Mouse (Mus musculus) heart, postnatal 4 days (tissue): ENCODE measurements around the gene Ogfod1. TPM values are rescaled to one million over a fixed set of nuclear protein-coding genes. Genes with fewer than 3 reads are reported as not detected.

ENCODE experiments used
- DNase-seq: peaks from one replicate; pipeline ENCODE4 v3.0.0; 2021
- total RNA-seq, 2 experiments: library from RNA; stranded (reverse); gene quantifications; 2 replicates each; pipeline ENCODE4 v1.2.3; 2021

Ogfod1 gene
- total RNA-seq, 2 experiments from 2014 or later: 18.1 to 20.4 TPM

DNA sequence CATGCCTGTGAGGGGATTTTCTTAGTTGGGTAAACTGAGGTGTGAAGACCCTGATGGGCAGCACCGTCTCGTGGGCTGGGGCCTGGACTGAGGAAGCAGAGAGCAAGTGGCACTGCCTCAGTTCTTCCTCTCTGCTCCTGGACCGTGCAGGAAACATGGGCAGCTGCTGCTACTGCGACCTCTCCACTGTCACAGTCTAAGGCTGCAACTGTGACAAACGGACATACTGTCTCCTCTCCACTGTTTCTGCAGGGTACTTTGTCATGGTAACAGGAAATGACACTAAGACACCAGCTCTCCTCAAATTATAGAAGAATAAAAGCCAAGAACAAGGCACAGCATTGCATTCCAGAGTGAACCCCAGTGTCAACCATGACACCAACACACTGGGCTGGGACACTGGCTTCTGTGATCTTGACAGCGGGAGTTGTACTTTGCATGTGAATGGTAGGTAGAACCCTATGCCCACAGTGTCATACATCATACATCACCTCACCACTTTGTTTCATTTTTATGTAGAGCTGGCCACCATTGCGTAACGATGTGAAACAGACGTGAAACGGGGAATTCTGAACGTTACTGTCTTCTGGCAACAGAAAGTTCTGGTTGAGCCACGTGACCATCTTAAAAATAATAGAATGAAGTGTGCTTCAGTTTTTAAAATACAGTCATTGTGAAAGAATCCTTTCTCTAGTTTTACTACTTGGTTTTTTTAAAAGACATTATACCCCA, 39.6 kb downstream of the Ogfod1 start:
- DNase-seq: no peak

DNA sequence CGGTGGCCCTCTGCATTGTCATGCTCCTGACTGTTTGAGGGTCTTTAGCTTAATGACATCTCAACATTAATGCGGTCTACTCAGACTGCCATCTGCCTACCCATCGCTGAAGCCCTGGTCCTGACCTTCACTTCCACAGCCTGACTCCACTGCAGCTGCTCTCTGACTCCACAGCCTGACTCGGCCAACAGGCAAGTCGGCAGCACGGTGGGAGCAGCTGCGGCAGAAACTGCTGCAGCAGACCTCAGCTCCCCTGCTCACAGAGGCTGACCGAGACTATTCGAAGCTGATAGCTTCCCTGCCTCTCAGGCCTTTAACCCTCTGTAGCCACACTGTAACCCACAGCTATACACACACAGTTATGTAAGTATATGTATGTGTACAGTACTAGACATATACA, 51.0 kb downstream of the Ogfod1 start:
- no peak for DNase-seq

DNA sequence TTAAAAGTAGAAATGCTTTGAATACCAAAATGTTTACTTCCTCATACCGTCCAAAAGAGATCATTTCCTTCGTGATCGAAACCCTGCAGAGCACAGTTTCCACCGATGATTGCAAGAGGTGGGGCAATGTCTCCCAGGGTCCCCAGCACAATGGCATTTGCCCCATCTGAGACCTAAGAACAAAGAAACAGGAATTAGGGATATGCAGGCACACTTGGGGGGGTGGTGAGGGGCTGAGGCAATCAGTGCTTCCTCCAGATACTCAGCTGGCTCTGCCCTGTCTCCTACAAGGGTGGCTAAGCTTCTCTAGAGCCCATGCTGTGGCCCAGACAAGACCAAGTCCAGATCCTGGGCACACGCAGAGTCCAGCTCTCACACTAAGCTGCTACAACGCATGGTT, 52.7 kb downstream of the Ogfod1 start:
- DNase-seq: no peak

DNA sequence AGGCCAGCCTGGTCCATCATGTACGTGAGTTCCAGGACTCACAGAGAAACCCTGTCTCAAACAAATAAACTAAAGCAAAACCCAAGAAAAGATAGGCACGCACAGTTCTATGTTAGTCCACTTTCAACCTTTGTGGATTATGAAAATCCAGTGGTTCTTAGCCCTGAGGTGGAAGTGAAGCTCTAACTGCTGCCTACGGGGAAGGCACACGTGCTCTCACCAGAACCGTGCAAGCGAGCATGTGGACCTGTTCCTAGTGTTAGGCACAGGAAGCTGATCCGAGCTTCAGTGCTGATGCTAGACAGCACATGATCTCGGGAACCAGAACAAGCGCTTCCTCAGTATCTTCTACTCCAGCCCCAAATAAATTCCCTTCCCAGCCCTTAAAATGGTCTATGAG, 55.9 kb downstream of the Ogfod1 start:
- no peak for DNase-seq

DNA sequence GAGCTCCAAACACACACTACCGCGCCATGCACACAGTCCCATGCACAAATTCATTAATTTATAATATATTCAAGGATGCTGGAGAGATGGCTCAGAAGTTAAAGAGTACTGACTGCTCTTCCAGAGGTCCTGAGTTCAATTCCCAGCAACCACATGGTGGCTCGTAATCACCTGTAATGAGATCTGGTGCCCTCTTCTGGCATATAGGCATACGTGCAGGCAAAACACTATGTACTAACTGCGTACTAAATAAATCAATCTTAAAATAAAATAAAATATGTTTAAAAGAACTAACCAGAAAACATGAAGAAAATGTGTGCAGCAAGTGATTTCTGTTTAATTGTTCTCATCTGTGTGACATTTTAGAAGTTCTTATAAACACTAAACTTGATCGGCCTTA, 57.3 kb downstream of the Ogfod1 start:
- no peak for DNase-seq

DNA sequence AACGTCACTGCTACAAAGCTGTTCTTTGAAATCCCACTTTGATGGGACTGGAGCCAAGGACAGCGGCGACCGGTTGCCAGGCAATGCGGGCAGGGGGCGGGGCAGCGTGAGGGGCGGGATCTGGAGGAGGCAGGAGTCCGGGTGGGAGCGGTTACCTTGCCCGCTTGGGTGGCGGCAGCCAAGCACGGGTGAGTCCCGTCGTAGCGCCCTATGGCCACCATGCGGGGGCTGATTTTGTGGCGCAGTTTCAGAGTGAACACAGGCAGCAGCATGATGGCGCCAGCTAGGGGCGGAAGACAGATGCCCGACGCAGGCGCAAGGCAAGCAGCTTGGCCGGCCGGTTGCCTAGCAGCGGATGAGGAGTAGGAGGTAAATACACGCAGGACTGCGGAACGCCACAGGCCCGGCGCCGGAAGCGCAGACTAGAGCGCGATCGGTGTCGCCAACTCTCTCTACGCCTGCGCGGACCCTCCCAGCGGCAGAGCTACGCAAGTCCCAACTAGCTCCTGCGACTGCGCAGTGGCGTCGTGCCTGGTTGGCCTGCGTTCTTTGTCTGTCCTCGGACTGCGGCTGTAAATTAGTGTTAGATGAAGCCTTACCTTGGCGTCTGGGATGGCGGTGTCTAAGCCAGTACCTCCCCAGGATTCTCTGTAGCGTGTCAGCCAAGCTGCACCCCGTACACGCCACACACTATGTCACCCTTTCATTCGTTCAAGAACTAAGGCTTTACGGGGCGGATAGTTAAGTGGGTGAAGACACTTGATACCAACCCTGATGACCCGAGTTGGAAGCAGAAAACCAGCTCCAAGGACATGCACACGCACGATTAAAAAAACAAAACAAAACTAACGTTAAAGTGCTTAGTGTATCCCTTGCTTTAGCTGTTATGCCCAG, 61.3 kb downstream of the Ogfod1 start, which contains the start of gene Bbs2:
Gene Bbs2, minus strand, starts transcription at position 848 of the 894 bp plus-strand sequence.
- peak; percentile 99 for DNase-seq

DNA sequence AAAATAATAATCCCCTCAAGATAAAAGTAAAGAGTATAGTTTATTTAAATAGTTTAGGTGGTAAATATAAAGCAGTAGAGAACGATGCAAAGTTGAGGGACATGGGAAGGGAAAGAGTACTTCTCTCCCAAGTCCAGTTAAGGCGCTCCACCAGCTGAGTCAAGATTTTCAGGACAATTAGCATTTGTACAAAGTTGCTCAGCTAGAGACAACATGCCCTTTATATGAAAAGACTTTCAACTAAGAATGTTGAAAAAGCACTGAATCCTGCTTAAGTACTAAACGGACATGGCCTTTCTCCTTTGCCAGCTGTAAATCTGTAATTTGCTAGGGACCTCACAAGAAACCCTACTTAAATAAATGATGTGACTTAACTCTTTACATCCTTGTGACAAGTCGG, 62.0 kb downstream of the Ogfod1 start:
- no peak for DNase-seq

DNA sequence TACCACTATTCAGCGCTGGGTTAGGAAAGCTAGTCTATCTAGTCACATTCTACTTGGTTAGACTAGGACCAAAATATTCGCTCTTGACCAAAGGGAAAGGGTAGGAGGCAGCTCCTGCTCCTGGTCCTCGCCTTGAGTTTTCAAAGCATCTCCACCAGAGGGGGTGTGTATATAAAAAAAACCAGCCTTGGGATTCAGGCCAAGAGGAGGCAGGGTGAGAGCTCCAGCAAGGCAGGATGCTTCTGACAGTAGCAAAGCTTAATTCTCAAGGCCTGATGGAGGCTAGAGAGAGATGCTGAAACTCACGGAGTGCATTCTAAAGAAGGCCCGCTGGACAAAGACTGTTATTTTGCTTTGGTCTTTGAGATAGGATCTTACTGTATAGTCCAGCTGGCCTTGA, 67.1 kb downstream of the Ogfod1 start:
- DNase-seq: peak; percentile 31

DNA sequence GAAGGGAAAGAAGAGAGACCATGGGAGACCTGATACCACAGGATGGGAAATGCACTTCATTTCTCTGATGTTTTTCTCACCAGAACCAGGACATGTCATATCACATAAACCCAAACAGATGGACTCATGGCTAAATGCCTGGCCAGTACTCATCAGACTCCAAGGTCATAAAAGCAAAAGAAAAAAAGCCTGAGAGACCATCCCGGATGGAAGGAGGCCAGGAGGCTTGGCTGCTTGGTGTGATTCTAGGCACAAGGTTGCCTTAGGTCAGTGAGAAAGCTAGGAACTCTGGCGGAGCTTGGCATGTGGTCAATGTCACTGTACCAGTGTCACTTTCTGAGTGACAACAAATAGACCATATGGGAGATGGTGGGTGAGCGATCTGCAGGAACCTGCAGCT, 70.9 kb downstream of the Ogfod1 start:
- peak; percentile 46 for DNase-seq

DNA sequence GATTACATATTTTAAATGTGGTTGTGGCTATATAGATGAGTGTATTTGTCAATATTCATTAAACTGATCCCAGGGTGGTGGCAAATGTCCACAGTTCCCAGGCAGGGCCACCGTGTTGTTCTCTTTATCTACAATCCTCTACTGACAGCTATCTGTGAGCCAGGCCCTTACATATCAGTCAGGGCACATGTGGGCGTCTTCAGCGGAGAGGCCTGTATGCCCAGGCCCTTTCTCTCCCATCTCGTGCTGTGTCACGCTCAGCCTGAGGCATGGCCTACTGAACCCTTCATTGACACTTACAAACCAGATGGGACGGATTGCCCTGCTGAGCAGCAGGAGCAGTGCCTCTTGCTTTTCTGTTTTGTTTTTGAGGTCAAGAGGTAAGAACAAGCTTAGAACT, 72.4 kb downstream of the Ogfod1 start:
- DNase-seq: no peak

DNA sequence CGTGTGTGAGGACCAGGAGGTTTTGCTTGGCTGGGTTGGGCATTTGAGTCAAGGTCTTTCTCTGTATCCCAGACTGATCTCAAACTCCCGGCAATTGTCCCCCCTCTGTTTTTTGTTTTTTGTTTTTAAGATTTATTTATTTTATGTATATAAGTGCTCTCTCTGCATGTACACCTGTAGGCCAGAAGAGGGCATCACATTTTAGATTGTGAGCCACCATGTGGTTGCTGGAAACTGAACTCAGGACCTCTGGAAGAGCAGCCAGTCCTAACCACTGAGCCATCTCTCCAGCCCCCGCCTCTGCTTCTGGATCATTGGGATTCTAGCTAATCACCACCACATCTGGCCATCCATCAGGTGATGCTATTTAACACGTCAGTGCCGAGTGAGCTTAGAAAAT, 72.8 kb downstream of the Ogfod1 start:
- no peak for DNase-seq

DNA sequence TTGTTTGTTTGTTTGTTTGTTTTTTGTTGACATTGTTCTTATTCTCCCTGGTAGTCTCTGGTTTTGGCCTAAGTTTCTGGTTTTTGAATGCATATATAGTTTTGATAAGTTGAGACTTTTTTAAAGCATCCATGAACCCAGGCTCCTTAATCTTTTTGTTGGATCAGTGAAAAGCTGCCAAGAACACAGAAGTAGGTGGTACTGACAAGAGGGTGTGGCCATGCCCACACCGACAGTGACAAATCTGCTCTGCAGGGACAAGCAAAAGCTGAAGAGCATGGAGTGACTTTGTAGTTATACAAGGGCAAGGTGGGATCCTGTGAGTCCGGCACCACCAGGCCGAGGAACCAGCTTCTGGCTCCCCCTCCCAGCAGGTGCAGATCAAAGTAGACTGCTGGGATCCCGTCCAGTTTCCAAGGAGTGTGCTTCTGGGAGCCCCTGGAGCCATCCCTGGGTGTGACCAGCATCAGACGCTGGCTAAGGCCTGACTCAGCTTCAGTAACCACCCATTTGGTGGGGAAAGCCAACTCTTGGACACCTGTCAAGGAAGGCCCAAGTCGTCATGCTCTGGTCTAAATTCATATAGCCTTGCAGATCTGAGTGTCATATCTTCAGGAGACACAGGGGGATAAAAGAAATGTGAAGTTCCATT, 73.7 kb downstream of the Ogfod1 start:
- no peak for DNase-seq

DNA sequence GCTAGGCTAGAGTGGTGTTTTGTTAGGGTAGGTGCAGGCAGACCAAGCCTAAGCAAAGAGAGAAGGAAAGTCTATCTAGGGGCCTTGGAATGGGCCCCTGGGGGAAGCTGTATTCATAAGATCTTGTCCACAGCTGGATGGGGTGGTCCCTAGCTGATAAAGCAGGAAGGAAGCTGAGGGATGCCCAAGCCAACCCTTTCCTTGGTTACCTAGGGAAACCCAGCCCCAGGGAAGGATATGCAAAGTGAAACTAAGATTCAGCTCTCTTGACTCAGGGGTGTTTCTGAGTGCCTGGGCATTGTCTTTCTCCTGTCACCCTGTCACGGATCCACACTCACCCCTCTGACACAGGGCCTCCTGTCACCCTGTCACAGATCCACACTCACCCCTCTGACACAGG, 76.4 kb downstream of the Ogfod1 start:
- no peak for DNase-seq

DNA sequence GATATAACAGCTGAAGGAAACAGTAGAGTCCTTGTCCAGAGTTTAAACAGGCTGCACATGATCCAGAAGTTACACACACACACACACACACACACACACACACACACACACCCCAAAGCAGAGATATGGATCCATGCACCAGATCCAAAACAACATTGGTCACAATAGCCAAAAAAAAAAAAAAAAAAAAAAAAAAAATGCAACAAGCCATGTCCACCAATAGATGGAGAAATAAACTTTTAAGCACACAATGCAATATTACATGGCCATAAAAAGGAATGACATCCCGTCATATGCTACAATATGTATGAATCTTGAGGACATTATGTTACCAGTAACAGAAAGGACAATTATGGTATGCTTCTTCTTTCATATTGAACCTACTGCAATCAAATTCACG, 77.0 kb downstream of the Ogfod1 start:
- DNase-seq: no peak

Other genes starting within 250 kb of the Ogfod1 start
- 10 to 100 TPM; 28.9 to 29.2 TPM for gene Gnao1, start 227.2 kb upstream of the Ogfod1 start, total RNA-seq
- 100 to 1,000 TPM; 134 to 137 TPM for gene Amfr, start 24.4 kb upstream of the Ogfod1 start, total RNA-seq
- gene Nudt21, start 167 bp upstream of the Ogfod1 start, total RNA-seq: 10 to 100 TPM; 55.0 to 56.1 TPM
- 1 to 10 TPM; 6.7 to 7.1 TPM for gene Bbs2, start 61.7 kb downstream of the Ogfod1 start, total RNA-seq
- not detected for gene Mt4, start 100.0 kb downstream of the Ogfod1 start, total RNA-seq
- 10 to 100 TPM; 26.7 to 28.1 TPM for gene Mt3, start 115.4 kb downstream of the Ogfod1 start, total RNA-seq
- 10 to 100 TPM; 35.5 to 37.4 TPM for gene Mt2, start 135.5 kb downstream of the Ogfod1 start, total RNA-seq
- 100 to 1,000 TPM; 168 to 174 TPM for gene Mt1, start 141.9 kb downstream of the Ogfod1 start, total RNA-seq
- gene Nup93, start 177.4 kb downstream of the Ogfod1 start, total RNA-seq: 10 to 100 TPM; 45.1 to 52.7 TPM